Mouse (Mus musculus): ENCODE data around the gene Safb2. TPM values are rescaled to one million over a fixed set of nuclear protein-coding genes. Genes with fewer than 3 reads are reported as not detected.

Gene Safb2
- total RNA-seq, 2 experiments from 2014 or later: 153 to 170 TPM

DNA sequence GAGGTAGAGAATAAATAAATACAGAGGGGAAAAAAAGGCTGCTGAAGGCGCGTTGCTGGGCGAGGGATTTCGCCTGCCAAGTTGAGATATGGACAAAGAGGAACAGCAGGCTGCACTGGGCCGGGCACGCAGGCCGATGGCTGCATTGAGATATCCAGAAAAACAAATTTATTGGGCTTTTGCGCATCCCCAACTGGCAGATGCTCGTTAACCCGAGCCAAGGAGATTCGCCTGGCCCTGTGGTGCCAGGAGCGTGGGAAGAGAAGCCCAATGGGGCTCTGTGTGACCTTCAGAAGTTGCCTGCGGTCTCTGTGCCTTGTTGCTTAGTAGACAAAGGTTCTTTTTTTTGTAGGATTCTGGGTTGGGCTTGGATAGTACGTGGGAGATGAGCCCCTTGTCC lies 48.2 kb downstream of the Safb2 start:
- DNase-seq (ENCODE audit: low spot score in 2 of 2): no peak

DNA sequence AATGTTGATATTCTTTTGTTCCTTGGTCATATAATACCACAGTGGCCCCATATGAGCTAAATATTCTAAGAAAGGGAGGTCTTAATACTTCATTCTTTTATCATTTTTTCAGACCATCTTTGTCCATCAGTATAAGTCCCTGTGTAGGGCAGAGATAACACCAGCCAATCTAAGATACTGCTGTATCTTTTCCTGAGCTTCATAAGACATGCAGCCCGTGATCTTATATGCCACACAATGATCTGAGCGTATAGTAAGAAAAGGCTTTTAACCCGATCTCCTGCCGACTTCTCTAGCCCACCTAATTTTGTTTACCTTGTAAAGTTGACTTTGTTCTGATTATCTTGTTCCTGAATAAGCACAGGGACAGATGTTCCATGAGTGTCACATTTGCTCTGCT lies 59.4 kb downstream of the Safb2 start:
- DNase-seq (ENCODE audit: low spot score in 2 of 2): no peak

DNA sequence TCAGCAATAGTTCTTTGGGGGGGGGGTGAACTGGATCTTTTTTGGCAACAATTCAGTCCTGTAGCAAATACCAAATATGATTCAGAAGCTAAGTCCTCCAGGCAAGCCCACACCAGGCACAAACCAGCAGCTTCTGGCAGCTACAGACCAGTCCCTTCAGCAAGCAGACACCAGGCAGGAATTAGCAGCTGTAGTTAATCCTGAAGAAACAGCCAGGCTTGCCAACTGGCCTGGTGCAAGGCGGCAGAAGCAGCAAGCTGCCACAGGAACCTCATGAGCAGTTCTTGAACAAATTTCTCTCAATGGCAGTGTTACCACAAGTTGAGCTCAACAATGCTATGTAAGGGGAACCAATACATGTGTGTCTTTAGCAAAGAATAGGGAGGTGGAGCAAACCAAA lies 61.6 kb downstream of the Safb2 start:
- DNase-seq (ENCODE audit: low spot score in 2 of 2): no peak

DNA sequence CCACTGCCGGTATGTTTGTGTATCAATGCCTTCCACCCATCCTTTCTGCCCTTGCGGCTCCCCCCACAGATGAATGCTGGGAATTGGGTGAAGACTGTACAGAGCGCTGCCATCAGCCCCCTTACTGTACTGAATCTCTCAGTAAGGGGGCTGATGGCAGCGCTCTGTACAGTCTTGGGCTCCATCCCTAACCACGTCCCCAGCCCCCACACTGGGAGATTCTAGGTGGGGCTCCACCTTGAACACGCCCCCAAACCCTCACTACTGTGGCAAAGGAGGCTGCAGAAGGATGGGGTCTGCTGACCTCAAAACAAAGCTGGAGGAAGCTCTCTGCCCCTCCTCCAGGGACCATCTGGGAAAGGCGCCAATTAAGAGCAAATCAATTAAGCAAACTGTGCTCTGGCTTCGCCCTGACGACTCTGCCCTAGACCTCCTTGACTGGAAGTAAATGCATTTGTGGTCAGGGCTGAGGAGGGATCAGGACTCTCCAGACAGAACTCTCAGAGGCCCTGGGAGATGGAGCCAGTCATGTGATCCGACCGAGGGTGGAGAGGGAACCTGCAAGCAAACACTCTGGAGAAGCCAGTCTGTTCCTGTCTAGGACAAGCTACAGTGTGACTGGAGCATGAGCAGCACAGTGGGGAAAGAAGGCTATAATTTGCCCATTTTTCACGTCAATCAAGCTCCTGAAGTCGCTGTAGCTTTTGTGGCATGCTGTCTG lies 68.5 kb downstream of the Safb2 start:
- DNase-seq (ENCODE audit: low spot score in 2 of 2): no peak

DNA sequence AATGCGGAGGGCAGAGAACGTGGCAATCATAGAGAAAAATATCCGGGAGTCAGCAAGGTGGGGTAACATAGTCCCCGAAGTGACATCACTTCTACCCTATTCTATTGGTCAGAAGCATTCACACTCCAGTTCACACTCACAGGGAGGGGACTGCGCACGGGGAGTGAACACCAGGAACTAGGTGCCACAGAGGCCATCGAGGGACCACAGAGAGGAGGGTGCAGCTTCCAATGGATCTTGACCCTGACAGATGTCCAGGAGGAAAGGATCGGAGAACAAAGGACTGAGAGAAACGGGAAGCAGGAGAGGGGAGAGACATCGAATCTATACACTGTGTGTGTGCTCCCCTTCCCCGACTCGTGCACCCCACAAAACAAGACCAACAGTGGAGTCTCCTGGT lies 69.5 kb downstream of the Safb2 start:
- no peak for DNase-seq (ENCODE audit: low spot score in 2 of 2)

DNA sequence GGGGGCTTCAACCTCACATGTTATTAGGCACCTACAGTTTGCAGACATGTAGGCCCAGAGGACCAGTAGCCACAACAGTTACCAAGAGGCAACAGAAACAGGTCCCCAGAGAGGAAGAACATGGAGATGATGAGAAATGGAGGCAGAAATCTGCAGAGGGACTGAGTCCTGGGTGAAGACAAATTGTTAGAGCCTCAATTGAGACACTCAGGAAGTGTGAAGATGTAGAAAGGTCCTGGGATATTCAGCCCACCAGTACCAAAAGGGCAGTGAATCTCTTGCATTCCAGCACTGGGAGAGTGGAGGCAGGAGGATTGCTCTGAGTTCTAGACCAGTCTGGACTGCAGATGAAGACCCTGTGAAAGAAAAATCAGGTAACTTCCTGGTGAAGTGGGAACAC lies 70.1 kb downstream of the Safb2 start:
- DNase-seq (ENCODE audit: low spot score in 2 of 2): no peak

DNA sequence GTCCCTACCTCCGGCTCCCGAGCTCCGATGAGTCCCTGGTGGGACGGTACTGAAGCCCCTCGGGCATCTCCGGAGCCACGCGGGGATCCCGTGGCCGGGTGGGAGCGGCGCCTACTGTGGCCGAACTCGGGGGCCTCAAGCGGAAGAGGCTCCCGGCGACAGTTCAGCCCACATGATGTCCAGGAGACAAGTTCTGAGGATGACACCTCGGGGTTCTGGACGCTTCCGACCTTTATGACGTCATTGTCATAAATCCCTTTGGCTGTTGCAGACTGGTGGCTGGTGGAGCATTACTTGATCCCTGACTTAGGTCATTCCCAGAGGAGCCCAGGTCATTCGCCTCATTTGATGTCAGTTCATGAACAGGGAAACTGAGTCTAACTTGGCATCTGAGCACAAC lies 72.1 kb downstream of the Safb2 start, which contains the start of gene Znrf4:
Gene Znrf4, minus strand, starts transcription at position 122 of the 400 bp plus-strand sequence.
- DNase-seq (ENCODE audit: low spot score in 2 of 2): no peak

DNA sequence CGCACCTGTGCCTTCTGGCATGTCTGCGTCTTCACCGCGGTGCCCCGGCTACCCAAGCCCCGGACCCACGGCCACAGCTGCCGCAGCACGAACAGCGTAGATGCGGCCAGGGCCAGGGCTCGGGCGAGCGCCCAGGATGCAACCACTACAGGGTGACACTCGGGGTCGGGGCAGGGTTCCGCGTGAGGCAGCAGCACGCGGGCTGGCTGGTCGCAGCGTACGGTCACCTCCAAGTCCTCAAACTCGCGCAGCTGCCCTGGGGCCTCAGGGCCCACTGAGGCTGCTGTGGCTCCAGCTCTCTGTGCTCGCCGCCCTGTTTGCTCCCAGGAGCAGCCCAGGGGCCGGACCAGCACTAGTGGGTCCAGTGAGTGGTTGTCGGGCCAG lies 72.7 kb downstream of the Safb2 start:
- no peak for DNase-seq (ENCODE audit: low spot score in 2 of 2)

DNA sequence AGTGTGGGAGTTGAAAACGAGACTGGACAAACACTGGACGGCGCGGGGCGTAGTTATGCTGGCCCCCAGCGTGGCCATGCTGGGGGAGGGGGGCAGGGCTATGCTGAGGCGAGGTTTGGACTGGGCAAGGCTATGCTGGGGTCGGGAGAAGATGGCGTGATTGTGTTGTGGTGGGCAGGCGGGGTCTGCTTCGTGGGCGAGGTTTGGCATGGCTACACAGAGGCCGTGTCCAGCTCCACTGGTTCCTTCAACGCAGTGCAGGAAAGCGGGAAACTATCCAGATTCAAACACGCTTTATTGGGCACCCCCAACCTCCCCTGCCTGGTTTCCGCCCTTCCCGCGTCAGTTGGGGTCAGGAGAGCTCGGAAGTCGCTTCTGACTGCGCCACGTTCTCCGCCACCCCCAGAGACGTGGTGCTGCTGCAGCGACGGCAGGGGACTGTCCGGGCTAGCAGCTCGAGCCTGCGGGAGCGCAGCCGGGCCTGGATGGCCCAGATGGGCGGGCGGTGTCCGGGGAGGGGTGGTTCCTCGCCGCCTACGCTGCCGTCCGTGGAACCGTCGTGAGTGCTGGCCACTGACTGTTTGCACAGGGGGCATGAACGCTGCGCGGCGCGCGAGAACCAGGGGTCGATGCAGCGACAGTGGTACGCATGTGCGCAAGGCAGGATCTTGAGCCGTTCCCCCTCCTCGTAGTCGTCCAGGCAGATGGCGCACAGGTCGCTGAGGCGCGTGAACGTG lies 73.2 kb downstream of the Safb2 start:
- DNase-seq (ENCODE audit: low spot score in 2 of 2): no peak

Other genes with a start within 250 kb of the Safb2 start
- 100 to 1,000 TPM; 176 to 208 TPM for gene Ptprs, start 108.1 kb downstream of the Safb2 start, total RNA-seq (2021)
- not detected for gene Znrf4, start 72.2 kb downstream of the Safb2 start, total RNA-seq (2021)
- gene Gm20219, start 30.2 kb downstream of the Safb2 start, total RNA-seq (2021): 1 to 10 TPM; 1.4 to 1.9 TPM
- 100 to 1,000 TPM; 168 to 177 TPM for gene Safb, start 240 bp upstream of the Safb2 start, total RNA-seq (2021)
- 100 to 1,000 TPM; 294 to 338 TPM for gene 2410015M20Rik, start 25.2 kb upstream of the Safb2 start, total RNA-seq (2021)
- 1,000 to 10,000 TPM; 1,222 to 1,358 TPM for gene Rpl36, start 28.8 kb upstream of the Safb2 start, total RNA-seq (2021)
- 100 to 1,000 TPM; 306 to 318 TPM for gene Lonp1, start 42.3 kb upstream of the Safb2 start, total RNA-seq (2021)
- gene Catsperd, start 43.6 kb upstream of the Safb2 start, total RNA-seq (2021): 1 to 10 TPM; 2.4 to 2.7 TPM
- 10 to 100 TPM; 88.1 to 89.6 TPM for gene Ranbp3, start 88.7 kb upstream of the Safb2 start, total RNA-seq (2021)
- 100 to 1,000 TPM; 244 to 256 TPM for gene Ndufa11, start 133.2 kb upstream of the Safb2 start, total RNA-seq (2021)
- 10 to 100 TPM; 31.4 to 34.4 TPM for gene Vmac, start 133.4 kb upstream of the Safb2 start, total RNA-seq (2021)
- 1 to 10 TPM; 4.1 to 5.2 TPM for gene Nrtn, start 172.9 kb upstream of the Safb2 start, total RNA-seq (2021)
- gene Dus3l, start 180.2 kb upstream of the Safb2 start, total RNA-seq (2021): 10 to 100 TPM; 53.0 to 56.2 TPM
- under 1 TPM; 0.76 to 0.90 TPM for gene Prr22, start 185.7 kb upstream of the Safb2 start, total RNA-seq (2021)
- gene Rfx2, start 246.4 kb upstream of the Safb2 start, total RNA-seq (2021): 1 to 10 TPM; 7.4 to 7.6 TPM

Data from adrenal gland, postnatal 4 days (tissue).